Mouse (Mus musculus): ENCODE measurements around the gene 4930550C14Rik. TPM values are rescaled to one million over a fixed set of nuclear protein-coding genes. Genes with fewer than 3 reads are reported as not detected.
A peak's percentile ranks its signal among the peaks of the same experiment; 100 is the strongest.

The 4930550C14Rik gene
- total and polyA plus RNA-seq, 3 experiments, result 0.30 to 1.7 (median 0.97) TPM

- H3K9me3 ChIP-seq (replicated peaks; ENCODE audit: low read length), result no peaks in the 10 kb centered on the region
- in situ Hi-C loops (cut with MboI; ENCODE audit: low pct_ligation_motif_present, low pct_unique_long_range_greater_than_20kb, low sequenced_read_pairs), result no loop called here
- TF ChIP-seq MYC (IDR thresholded peaks at IDR 0.05; ENCODE audit: low read depth, low read length), result no peak
- no peak for TF ChIP-seq CTCF (conservative IDR thresholded peaks at IDR 0.05 in 1 of 2, IDR thresholded peaks at IDR 0.05 in 1 of 2; ENCODE audit: low read depth in 2 of 2, low read length in 2 of 2)
- TF ChIP-seq ETS1 (conservative IDR thresholded peaks at IDR 0.05; ENCODE audit: low read depth, low read length), result no peak
- TF ChIP-seq MEF2A (IDR thresholded peaks at IDR 0.05; ENCODE audit: borderline replicate concordance, low read depth, low read length), result no peak
- TF ChIP-seq TBP (conservative IDR thresholded peaks at IDR 0.05; ENCODE audit: low read depth, low read length), result no peak
- TF ChIP-seq USF1 (IDR thresholded peaks at IDR 0.05; ENCODE audit: low read depth, low read length), result no peak
- TF ChIP-seq BHLHE40 (IDR thresholded peaks at IDR 0.05; ENCODE audit: low read depth, low read length), result no peak
- TF ChIP-seq JUN (IDR thresholded peaks at IDR 0.05; ENCODE audit: insufficient read depth, low read depth, low read length), result no peak
- no peak for TF ChIP-seq JUND (conservative IDR thresholded peaks at IDR 0.05; ENCODE audit: low read depth, low read length)
- no peak for TF ChIP-seq ZKSCAN1 (IDR thresholded peaks at IDR 0.05; ENCODE audit: borderline replicate concordance, low read depth, low read length)
- TF ChIP-seq UBTF (IDR thresholded peaks at IDR 0.05; ENCODE audit: low read depth, low read length), result no peak
- TF ChIP-seq NELFE (IDR thresholded peaks at IDR 0.05; ENCODE audit: low read depth, low read length), result no peak
- no peak for TF ChIP-seq SIN3A (IDR thresholded peaks at IDR 0.05; ENCODE audit: low read length)
- no peak for TF ChIP-seq USF2 (conservative IDR thresholded peaks at IDR 0.05; ENCODE audit: low read depth, low read length)
- TF ChIP-seq POLR2A (IDR thresholded peaks at IDR 0.05; ENCODE audit: low read depth, low read length), result no peak
- no peak for TF ChIP-seq SMC3 (IDR thresholded peaks at IDR 0.05; ENCODE audit: low read depth, low read length)
- TF ChIP-seq MAZ (IDR thresholded peaks at IDR 0.05; ENCODE audit: low read depth, low read length), result no peak
- no peak for TF ChIP-seq HCFC1 (IDR thresholded peaks at IDR 0.05; ENCODE audit: low read depth, low read length)
- H3K27me3 ChIP-seq (replicated peaks), result no peaks in the 10 kb centered on the region
- H3K9ac ChIP-seq (ENCODE audit: insufficient read depth, low read depth), result no peak overlapping the region
- 0 out of 2 replicates have a peak overlapping the region, but pooled peaks have one; percentile 7 for H3K4me2 ChIP-seq (ENCODE audit: insufficient read depth, low read depth, poor library complexity, severe bottlenecking)
- dilution Hi-C loops (cut with MboI; ENCODE audit: extremely low pct_ligation_motif_present, extremely low pct_unique_long_range_greater_than_20kb, low sequenced_read_pairs), result no loop called here
- no peaks in the 10 kb centered on the region for H3K36me3 ChIP-seq (replicated peaks in 1 of 2; ENCODE audit: control insufficient read depth in 1 of 2, insufficient read depth in 1 of 2, low read length in 1 of 2)
- no peak overlapping the region for H3K4me3 ChIP-seq (replicated peaks in 1 of 3; ENCODE audit: low read depth in 2 of 3, low read length in 2 of 3, poor library complexity in 1 of 3)
- peaks cover 6 to 27% of the 10 kb centered on the region in 2 experiments; a peak in 3 of 4 replicates for H3K4me1 ChIP-seq (ENCODE audit: control insufficient read depth in 1 of 2, insufficient read depth in 2 of 2)
- H3K27ac ChIP-seq (ENCODE audit: insufficient read depth, low read depth), result no peak overlapping the region
- DNase-seq (ENCODE audit: extremely low read depth), result no peak
- no peaks in the 10 kb centered on the region for H3K79me2 ChIP-seq (replicated peaks; ENCODE audit: control insufficient read depth, extremely low read depth, insufficient read depth, poor library complexity, severe bottlenecking)
Observed at GRCm38 (mm10) chr9:53387431-53387830, 14.7 kb upstream of the 4930550C14Rik start.

- H3K36me3 ChIP-seq (replicated peaks in 1 of 2; ENCODE audit: control insufficient read depth in 1 of 2, insufficient read depth in 1 of 2, low read length in 1 of 2), result no peaks in the 10 kb centered on the region
- H3K9ac ChIP-seq (ENCODE audit: insufficient read depth, low read depth), result no peak overlapping the region
- no peak for TF ChIP-seq JUND (conservative IDR thresholded peaks at IDR 0.05; ENCODE audit: low read depth, low read length)
- no peak for TF ChIP-seq IRF4 (IDR thresholded peaks at IDR 0.05; ENCODE audit: low read depth, low read length)
- TF ChIP-seq RAD21 (IDR thresholded peaks at IDR 0.05; ENCODE audit: low read depth, low read length), result no peak
- no peak for TF ChIP-seq TBP (conservative IDR thresholded peaks at IDR 0.05; ENCODE audit: low read depth, low read length)
- TF ChIP-seq POLR2AphosphoS2 (IDR thresholded peaks at IDR 0.05; ENCODE audit: low read depth, low read length), result no peak
- no peak for TF ChIP-seq CHD2 (IDR thresholded peaks at IDR 0.05; ENCODE audit: low read length)
- no peak for TF ChIP-seq USF2 (conservative IDR thresholded peaks at IDR 0.05; ENCODE audit: low read depth, low read length)
- no peak for TF ChIP-seq ZC3H11A (IDR thresholded peaks at IDR 0.05; ENCODE audit: low read depth, low read length)
- no peak for TF ChIP-seq NRF1 (IDR thresholded peaks at IDR 0.05; ENCODE audit: low read depth, low read length)
- no peak for TF ChIP-seq USF1 (IDR thresholded peaks at IDR 0.05; ENCODE audit: low read depth, low read length)
- TF ChIP-seq MXI1 (IDR thresholded peaks at IDR 0.05; ENCODE audit: low read depth, low read length), result no peak
- TF ChIP-seq ZMIZ1 (IDR thresholded peaks at IDR 0.05; ENCODE audit: low read depth, low read length), result no peak
- TF ChIP-seq ZNF384 (IDR thresholded peaks at IDR 0.05; ENCODE audit: low read depth, low read length), result no peak
- TF ChIP-seq TCF12 (IDR thresholded peaks at IDR 0.05; ENCODE audit: low read depth, low read length), result no peak
- TF ChIP-seq PAX5 (IDR thresholded peaks at IDR 0.05; ENCODE audit: low read length), result no peak
- TF ChIP-seq ZKSCAN1 (IDR thresholded peaks at IDR 0.05; ENCODE audit: borderline replicate concordance, low read depth, low read length), result no peak
- DNase-seq (ENCODE audit: extremely low read depth), result no peak
- dilution Hi-C loops (cut with MboI; ENCODE audit: extremely low pct_ligation_motif_present, extremely low pct_unique_long_range_greater_than_20kb, low sequenced_read_pairs) (no loop called here), in situ Hi-C loops (cut with MboI; ENCODE audit: low pct_ligation_motif_present, low pct_unique_long_range_greater_than_20kb, low sequenced_read_pairs) (no loop called here)
- H3K79me2 ChIP-seq (replicated peaks; ENCODE audit: control insufficient read depth, extremely low read depth, insufficient read depth, poor library complexity, severe bottlenecking), result no peaks in the 10 kb centered on the region
- no peaks in the 10 kb centered on the region for H3K9me3 ChIP-seq (replicated peaks; ENCODE audit: low read length)
- H3K27ac ChIP-seq (ENCODE audit: insufficient read depth, low read depth), result no peak overlapping the region
- H3K4me3 ChIP-seq (replicated peaks in 1 of 3; ENCODE audit: low read depth in 2 of 3, low read length in 2 of 3, poor library complexity in 1 of 3), result no peak overlapping the region
- H3K4me1 ChIP-seq (ENCODE audit: control insufficient read depth in 1 of 2, insufficient read depth in 2 of 2), result peaks cover 6 to 27% of the 10 kb centered on the region in 2 experiments; a peak in 3 of 4 replicates
- H3K4me2 ChIP-seq (ENCODE audit: insufficient read depth, low read depth, poor library complexity, severe bottlenecking), result no peak overlapping the region
- no peaks in the 10 kb centered on the region for H3K27me3 ChIP-seq (replicated peaks)
Observed at GRCm38 (mm10) chr9:53389109-53389508, 13.0 kb upstream of the 4930550C14Rik start.

Measured in CH12.LX (cell line).